ENCODE assay signal across 8 mouse cellular contexts in the genomic region with DNA sequence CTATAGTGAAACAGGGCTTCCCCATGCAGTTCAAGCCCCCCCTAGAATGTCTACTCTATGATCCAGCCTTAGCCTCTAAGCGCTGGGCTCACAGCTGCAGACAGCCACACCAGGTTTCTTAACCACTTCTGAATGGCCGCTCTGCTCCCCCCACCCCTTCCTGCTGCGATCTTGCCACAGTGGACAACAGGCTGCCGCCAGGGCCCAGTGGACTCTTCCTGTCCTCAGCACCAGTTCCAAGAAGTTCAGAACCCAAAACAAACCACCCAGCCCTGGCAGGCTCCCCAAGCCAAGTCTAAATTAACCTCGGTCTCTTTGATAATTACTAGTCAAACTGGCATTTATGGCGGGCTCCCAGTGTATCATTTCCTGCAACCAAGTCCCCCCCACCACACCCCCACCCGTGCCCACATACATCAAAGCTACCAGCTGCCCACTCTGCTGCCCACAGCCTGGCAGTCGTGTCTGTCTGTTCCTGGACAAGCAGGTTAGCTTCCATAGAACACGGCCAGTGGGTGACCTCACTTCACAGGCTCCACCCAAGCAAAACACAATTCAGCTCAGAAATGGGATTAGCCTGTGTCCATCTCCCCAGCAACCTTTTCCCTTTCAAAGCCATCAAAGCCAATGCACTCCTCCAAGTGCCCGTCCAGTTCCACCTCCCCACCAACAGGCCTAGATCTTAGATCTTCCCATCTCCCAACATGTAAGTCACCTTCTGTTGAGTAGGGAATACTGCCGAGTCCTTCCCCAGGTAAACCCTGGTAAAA. TPM values are rescaled to one million over a fixed set of nuclear protein-coding genes. Genes with fewer than 3 reads are reported as not detected.
DNase-seq lines count a peak whose midpoint lies in the region; ATAC-seq and TF ChIP-seq lines count a peak whose summit lies in the region.

No protein-coding gene starts in this region.

- TF ChIP-seq CTCF in G1E (IDR thresholded peaks at IDR 0.05; ENCODE audit: low read depth, low read length) = no peak

- H3K4me2 ChIP-seq in heart, embryonic 12.5 days = peak overlapping the region; percentile 94
- H3K4me2 ChIP-seq in limb, embryonic 11.5 days (ENCODE audit: low read depth, severe bottlenecking) = peak overlapping the region; percentile 99
- peak overlapping the region; percentile 75 for H3K4me2 ChIP-seq in neural tube, embryonic 14.5 days (ENCODE audit: low read depth, low read length)

- H3K4me1 ChIP-seq in erythroblast, embryonic 14.5 days (ENCODE audit: control insufficient read depth) = peaks cover 87% of the 10 kb centered on the region
- peaks cover 62% of the 10 kb centered on the region for H3K4me1 ChIP-seq in G1E (ENCODE audit: insufficient read depth, low read depth, low read length)
- peaks cover 56% of the 10 kb centered on the region for H3K4me1 ChIP-seq in heart, embryonic 12.5 days (replicated peaks)
- peaks cover 17% of the 10 kb centered on the region for H3K4me1 ChIP-seq in limb, embryonic 11.5 days (ENCODE audit: control insufficient read depth, insufficient read depth, low read length)
- peaks cover 28% of the 10 kb centered on the region for H3K4me1 ChIP-seq in neural tube, embryonic 14.5 days (ENCODE audit: control insufficient read depth, insufficient read depth, low read length)

- DNase-seq in G1E (ENCODE audit: low spot score) = no peak
- DNase-seq in limb, embryonic 11.5 days (ENCODE audit: low spot score) = no peak
- DNase-seq in urinary bladder, postnatal 36 days (ENCODE audit: low spot score in 2 of 2) = no peak
- DNase-seq in frontal cortex, postnatal 10 days (ENCODE audit: low spot score in 2 of 2) = no peak

- WGBS in heart, embryonic 12.5 days = 24% methylated on average over 11 of the region's 11 CpGs
- 31% methylated on average over 11 of the region's 11 CpGs for WGBS in limb, embryonic 11.5 days
- 26% methylated on average over 11 of the region's 11 CpGs for WGBS in neural tube, embryonic 14.5 days

- peaks cover 7% of the 10 kb centered on the region for H3K9me3 ChIP-seq in erythroblast, embryonic 14.5 days (ENCODE audit: control insufficient read depth, low read length)
- peaks cover 10% of the 10 kb centered on the region for H3K9me3 ChIP-seq in G1E (replicated peaks)
- H3K9me3 ChIP-seq in heart, embryonic 12.5 days (replicated peaks) = peaks cover 6% of the 10 kb centered on the region; the same call in 1 of the 2 replicates
- H3K9me3 ChIP-seq in limb, embryonic 11.5 days (ENCODE audit: control insufficient read depth, low read length) = no peaks in the 10 kb centered on the region
- no peaks in the 10 kb centered on the region for H3K9me3 ChIP-seq in neural tube, embryonic 14.5 days (ENCODE audit: control insufficient read depth, low read length)

- H3K36me3 ChIP-seq in erythroblast, embryonic 14.5 days (ENCODE audit: control insufficient read depth) = peaks cover 75% of the 10 kb centered on the region
- H3K36me3 ChIP-seq in G1E (replicated peaks) = peaks cover 73% of the 10 kb centered on the region
- peaks cover 30% of the 10 kb centered on the region for H3K36me3 ChIP-seq in heart, embryonic 12.5 days
- H3K36me3 ChIP-seq in limb, embryonic 11.5 days (ENCODE audit: control insufficient read depth, insufficient read depth, low read length) = peaks cover 25% of the 10 kb centered on the region
- peaks cover 7% of the 10 kb centered on the region; the same call in 1 of the 2 replicates for H3K36me3 ChIP-seq in neural tube, embryonic 14.5 days (ENCODE audit: control insufficient read depth, insufficient read depth, low read length)

- no peaks in the 10 kb centered on the region for H3K27me3 ChIP-seq in erythroblast, embryonic 14.5 days (ENCODE audit: control insufficient read depth)
- H3K27me3 ChIP-seq in G1E (ENCODE audit: insufficient read depth, low read length) = no peaks in the 10 kb centered on the region
- H3K27me3 ChIP-seq in heart, embryonic 12.5 days (replicated peaks) = no peaks in the 10 kb centered on the region
- no peaks in the 10 kb centered on the region for H3K27me3 ChIP-seq in limb, embryonic 11.5 days (ENCODE audit: control insufficient read depth, insufficient read depth, low read length)
- H3K27me3 ChIP-seq in neural tube, embryonic 14.5 days (ENCODE audit: control insufficient read depth, insufficient read depth, low read length) = no peaks in the 10 kb centered on the region

- ATAC-seq in erythroblast, adult 5-6 weeks (replicated peaks; ENCODE audit: low FRiP score, poor library complexity, severe bottlenecking) = no peak
- no peak for ATAC-seq in G1E (ENCODE audit: extremely low read depth, insufficient number of reproducible peaks, low FRiP score, poor library complexity, severe bottlenecking)
- no peak for ATAC-seq in heart, embryonic 12.5 days (ENCODE audit: insufficient number of reproducible peaks, low FRiP score)
- no peak for ATAC-seq in limb, embryonic 11.5 days (ENCODE audit: insufficient number of reproducible peaks, low FRiP score, low TSS enrichment, low read depth)
- no peak for ATAC-seq in neural tube, embryonic 14.5 days (ENCODE audit: low read depth)

- peak overlapping the region; percentile 95 for H3K9ac ChIP-seq in heart, embryonic 12.5 days
- peak overlapping the region; percentile 95 for H3K9ac ChIP-seq in limb, embryonic 11.5 days (ENCODE audit: low read length)
- H3K9ac ChIP-seq in neural tube, embryonic 14.5 days (replicated peaks; ENCODE audit: low read depth, low read length) = peak overlapping the region; percentile 87

- H3K27ac ChIP-seq in heart, embryonic 12.5 days (ENCODE audit: poor library complexity, severe bottlenecking) = no peak overlapping the region
- H3K27ac ChIP-seq in limb, embryonic 11.5 days (replicated peaks; ENCODE audit: low read depth, low read length) = no peak overlapping the region
- no peak overlapping the region for H3K27ac ChIP-seq in neural tube, embryonic 14.5 days (ENCODE audit: low read depth, low read length)

- H3K4me3 ChIP-seq in erythroblast, embryonic 14.5 days (replicated peaks) = peak overlapping the region; percentile 90
- peak overlapping the region; percentile 96 for H3K4me3 ChIP-seq in G1E (ENCODE audit: low read depth, low read length)
- peak overlapping the region; percentile 78 for H3K4me3 ChIP-seq in heart, embryonic 12.5 days
- peak overlapping the region; percentile 98 for H3K4me3 ChIP-seq in limb, embryonic 11.5 days (ENCODE audit: low read depth, low read length)
- peak overlapping the region; percentile 91 for H3K4me3 ChIP-seq in neural tube, embryonic 14.5 days (ENCODE audit: low read depth, low read length)

RNA-seq across cellular contexts. Expression of a gene that starts 2.2 kb away (rescaled TPM):
- polyA plus RNA-seq in erythroblast, embryonic 14.5 days (2012) = 26.4 and 32.4 TPM in 2 replicates
- 12.5 and 13.3 TPM in 2 replicates for total RNA-seq in erythroblast, adult 5-6 weeks (2015; ENCODE audit: low replicate concordance)
- total RNA-seq in erythroblast, adult 5-6 weeks (2017; ENCODE audit: low replicate concordance) = 22.9 and 37.9 TPM in 2 replicates
- total RNA-seq in G1E (2014; fragmentation: Nextera tagmentation) (22.4 and 23.0 TPM in 2 replicates), G1E (2017) (10.9 and 13.1 TPM in 2 replicates)
- 68.4 and 71.2 TPM in 2 replicates for polyA plus RNA-seq in G1E (2012)
- polyA plus RNA-seq in heart, embryonic 12.5 days (2016; fragmentation: Nextera tagmentation; extraction: Ambion mirVana) = 26.2 and 26.5 TPM in 2 replicates
- polyA plus RNA-seq in limb, embryonic 11.5 days (2014; fragmentation: Nextera tagmentation; extraction: Ambion mirVana) = 3.9 and 5.5 TPM in 2 replicates
- 8.1 and 15.8 TPM in 2 replicates for polyA plus RNA-seq in neural tube, embryonic 14.5 days (2014; fragmentation: Nextera tagmentation; extraction: Ambion mirVana)

RNA-seq across cellular contexts. Expression of a gene that starts 16.4 kb away (rescaled TPM):
- 0.14 and 0.16 TPM in 2 replicates for polyA plus RNA-seq in erythroblast, embryonic 14.5 days (2012)
- not detected in 2 replicates for total RNA-seq in erythroblast, adult 5-6 weeks (2015; ENCODE audit: low replicate concordance)
- 0.84 TPM in 1 of 2 replicates, not detected in the other for total RNA-seq in erythroblast, adult 5-6 weeks (2017; ENCODE audit: low replicate concordance)
- total RNA-seq in G1E (2014; fragmentation: Nextera tagmentation) (0.53 and 0.97 TPM in 2 replicates), G1E (2017) (0.81 and 0.82 TPM in 2 replicates)
- polyA plus RNA-seq in G1E (2012) = 3.4 TPM in 2 replicates
- polyA plus RNA-seq in heart, embryonic 12.5 days (2016; fragmentation: Nextera tagmentation; extraction: Ambion mirVana) = 0.32 and 0.36 TPM in 2 replicates
- 0.21 and 0.52 TPM in 2 replicates for polyA plus RNA-seq in limb, embryonic 11.5 days (2014; fragmentation: Nextera tagmentation; extraction: Ambion mirVana)
- polyA plus RNA-seq in neural tube, embryonic 14.5 days (2014; fragmentation: Nextera tagmentation; extraction: Ambion mirVana) = 0.13 and 0.27 TPM in 2 replicates

RNA-seq across cellular contexts. Expression of a gene that starts 16.7 kb away (rescaled TPM):
- 12.9 and 13.5 TPM in 2 replicates for polyA plus RNA-seq in erythroblast, embryonic 14.5 days (2012)
- 32.0 and 46.7 TPM in 2 replicates for total RNA-seq in erythroblast, adult 5-6 weeks (2015; ENCODE audit: low replicate concordance)
- total RNA-seq in erythroblast, adult 5-6 weeks (2017; ENCODE audit: low replicate concordance) = 10.2 and 13.5 TPM in 2 replicates
- total RNA-seq in G1E (2014; fragmentation: Nextera tagmentation) = 50.8 and 51.2 TPM in 2 replicates
- 25.8 and 31.3 TPM in 2 replicates for total RNA-seq in G1E (2017)
- 52.7 and 55.4 TPM in 2 replicates for polyA plus RNA-seq in G1E (2012)
- 118 and 121 TPM in 2 replicates for polyA plus RNA-seq in heart, embryonic 12.5 days (2016; fragmentation: Nextera tagmentation; extraction: Ambion mirVana)
- polyA plus RNA-seq in limb, embryonic 11.5 days (2014; fragmentation: Nextera tagmentation; extraction: Ambion mirVana) = 183 and 185 TPM in 2 replicates
- polyA plus RNA-seq in neural tube, embryonic 14.5 days (2014; fragmentation: Nextera tagmentation; extraction: Ambion mirVana) = 150 and 153 TPM in 2 replicates

RNA-seq across cellular contexts. Expression of a gene that starts 43.0 kb away (rescaled TPM):
- polyA plus RNA-seq in erythroblast, embryonic 14.5 days (2012) = 0.02 TPM in 1 of 2 replicates, not detected in the other
- not detected in 2 replicates for total RNA-seq in erythroblast, adult 5-6 weeks (2015; ENCODE audit: low replicate concordance)
- total RNA-seq in erythroblast, adult 5-6 weeks (2017; ENCODE audit: low replicate concordance) = not detected in 2 replicates
- total RNA-seq in G1E (2014; fragmentation: Nextera tagmentation) (0.53 and 0.92 TPM in 2 replicates), G1E (2017) (0.22 and 0.41 TPM in 2 replicates)
- 0.55 TPM in 2 replicates for polyA plus RNA-seq in G1E (2012)
- polyA plus RNA-seq in heart, embryonic 12.5 days (2016; fragmentation: Nextera tagmentation; extraction: Ambion mirVana) = 0.08 TPM in 1 of 2 replicates, not detected in the other
- polyA plus RNA-seq in limb, embryonic 11.5 days (2014; fragmentation: Nextera tagmentation; extraction: Ambion mirVana) = 0.12 and 0.16 TPM in 2 replicates
- 0.52 and 1.2 TPM in 2 replicates for polyA plus RNA-seq in neural tube, embryonic 14.5 days (2014; fragmentation: Nextera tagmentation; extraction: Ambion mirVana)

RNA-seq across cellular contexts. Expression of a gene that starts 43.6 kb away (rescaled TPM):
- 10.2 and 11.9 TPM in 2 replicates for polyA plus RNA-seq in erythroblast, embryonic 14.5 days (2012)
- total RNA-seq in erythroblast, adult 5-6 weeks (2015; ENCODE audit: low replicate concordance) = 0.96 and 2.3 TPM in 2 replicates
- total RNA-seq in erythroblast, adult 5-6 weeks (2017; ENCODE audit: low replicate concordance) = 14.9 and 21.9 TPM in 2 replicates
- total RNA-seq in G1E (2014; fragmentation: Nextera tagmentation) = 25.8 and 41.4 TPM in 2 replicates
- total RNA-seq in G1E (2017) = 34.2 and 35.1 TPM in 2 replicates
- 153 and 172 TPM in 2 replicates for polyA plus RNA-seq in G1E (2012)
- polyA plus RNA-seq in heart, embryonic 12.5 days (2016; fragmentation: Nextera tagmentation; extraction: Ambion mirVana) = 37.1 and 40.6 TPM in 2 replicates
- 55.9 and 61.5 TPM in 2 replicates for polyA plus RNA-seq in limb, embryonic 11.5 days (2014; fragmentation: Nextera tagmentation; extraction: Ambion mirVana)
- polyA plus RNA-seq in neural tube, embryonic 14.5 days (2014; fragmentation: Nextera tagmentation; extraction: Ambion mirVana) = 49.7 and 51.3 TPM in 2 replicates
